Mouse (Mus musculus): ENCODE results near the gene Tbcel. TPM values are rescaled to one million over a fixed set of nuclear protein-coding genes. Genes with fewer than 3 reads are reported as not detected.

The Tbcel gene
- total and polyA plus RNA-seq, 3 experiments: 13.8 to 39.8 (median 20.4) TPM

DNA sequence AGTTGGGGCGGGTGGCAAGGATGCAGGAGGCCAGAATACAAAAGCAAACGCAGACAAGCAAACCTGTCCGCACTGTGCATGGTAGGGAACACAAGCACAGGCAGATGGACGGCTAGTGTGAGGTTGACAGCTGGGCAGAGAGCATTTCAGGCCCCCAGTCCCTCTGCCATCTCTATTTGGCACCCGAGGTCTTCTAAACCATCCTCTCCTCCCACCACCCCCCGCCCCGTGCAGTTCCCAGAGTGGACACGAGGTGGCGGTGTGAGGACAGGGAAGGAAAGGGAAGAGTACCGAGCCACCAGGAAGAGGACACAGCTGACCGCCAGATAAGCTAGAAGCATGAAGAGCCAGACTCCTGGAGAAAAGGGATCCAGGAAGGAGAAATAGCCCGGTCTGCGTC, 42.5 kb upstream of the Tbcel start:
- peak; percentile 6 for DNase-seq (ENCODE audit: low read depth, low spot score)
- H3K4me1 ChIP-seq (ENCODE audit: control insufficient read depth in 1 of 2, insufficient read depth in 2 of 2, low read length in 2 of 2): no peaks in the 10 kb centered on the region; a peak in 1 of 4 replicates
- H3K4me3 ChIP-seq (ENCODE audit: control insufficient read depth in 1 of 2, insufficient read depth in 1 of 2, low read depth in 2 of 2, low read length in 2 of 2): no peak overlapping the region
- no peaks in the 10 kb centered on the region for H3K36me3 ChIP-seq (ENCODE audit: control insufficient read depth in 1 of 2, insufficient read depth in 2 of 2, low read length in 2 of 2)
- TF ChIP-seq ZC3H11A (IDR thresholded peaks at IDR 0.05; ENCODE audit: low read depth, low read length): no peak
- TF ChIP-seq RAD21 (IDR thresholded peaks at IDR 0.05; ENCODE audit: low read depth, low read length): peak; percentile 36
- peak; percentile 54 for TF ChIP-seq SMC3 (IDR thresholded peaks at IDR 0.05; ENCODE audit: low read depth, low read length)
- TF ChIP-seq CTCF (IDR thresholded peaks at IDR 0.05 in 2 of 3, conservative IDR thresholded peaks at IDR 0.05 in 1 of 3; ENCODE audit: control insufficient read depth in 1 of 3, insufficient read depth in 1 of 3, low read depth in 2 of 3, low read length in 3 of 3, poor library complexity in 1 of 3, severe bottlenecking in 1 of 3): peak; percentile 32 to 75 (median 54); a peak in 5 of 6 replicates
- H3K27me3 ChIP-seq (ENCODE audit: control insufficient read depth in 1 of 2, insufficient read depth in 2 of 2, low read length in 2 of 2): no peaks in the 10 kb centered on the region
- no peaks in the 10 kb centered on the region for H3K79me2 ChIP-seq (ENCODE audit: control insufficient read depth, insufficient read depth, low read length, poor library complexity)
- H3K9me3 ChIP-seq (replicated peaks; ENCODE audit: insufficient read depth, low read length): no peaks in the 10 kb centered on the region
- no peak overlapping the region for H3K27ac ChIP-seq (ENCODE audit: control insufficient read depth, low read depth, low read length)
- H3K9ac ChIP-seq (ENCODE audit: control insufficient read depth, low read depth, low read length, poor library complexity, severe bottlenecking): no peak overlapping the region

DNA sequence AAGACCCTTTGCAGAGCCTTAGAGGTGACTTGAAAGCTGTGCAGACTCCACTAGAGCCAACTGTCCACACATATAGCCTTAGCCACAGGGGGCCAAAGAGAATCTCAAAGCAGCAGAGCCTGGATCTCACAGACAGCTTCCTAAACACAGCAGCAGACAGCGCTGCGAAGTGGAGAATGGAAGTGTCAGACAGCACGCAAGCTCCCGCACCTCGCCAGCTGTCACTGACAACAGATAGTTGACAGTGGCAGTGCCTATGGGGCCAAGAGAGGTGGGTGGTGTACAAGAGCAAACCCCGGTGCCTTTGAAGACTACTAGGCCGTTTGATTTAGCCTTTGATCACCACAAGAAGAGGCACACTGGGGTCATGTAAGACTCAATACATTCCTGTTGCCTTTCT, 41.4 kb upstream of the Tbcel start:
- Histone ChIP-seq H3K27ac (ENCODE audit: control insufficient read depth, low read depth, low read length) (no peak overlapping the region), H3K9ac (ENCODE audit: control insufficient read depth, low read depth, low read length, poor library complexity, severe bottlenecking) (no peak overlapping the region), H3K4me3 (ENCODE audit: control insufficient read depth in 1 of 2, insufficient read depth in 1 of 2, low read depth in 2 of 2, low read length in 2 of 2) (no peak overlapping the region), H3K9me3 (replicated peaks; ENCODE audit: insufficient read depth, low read length) (no peaks in the 10 kb centered on the region), H3K79me2 (ENCODE audit: control insufficient read depth, insufficient read depth, low read length, poor library complexity) (no peaks in the 10 kb centered on the region), H3K4me1 (ENCODE audit: control insufficient read depth in 1 of 2, insufficient read depth in 2 of 2, low read length in 2 of 2) (no peaks in the 10 kb centered on the region), H3K36me3 (ENCODE audit: control insufficient read depth in 1 of 2, insufficient read depth in 2 of 2, low read length in 2 of 2) (no peaks in the 10 kb centered on the region), H3K27me3 (ENCODE audit: control insufficient read depth in 1 of 2, insufficient read depth in 2 of 2, low read length in 2 of 2) (no peaks in the 10 kb centered on the region)
- no peak for DNase-seq (ENCODE audit: low read depth, low spot score)
- TF ChIP-seq CHD1 (IDR thresholded peaks at IDR 0.05; ENCODE audit: low read depth, low read length) (no peak), SMC3 (IDR thresholded peaks at IDR 0.05; ENCODE audit: low read depth, low read length) (no peak), ZC3H11A (IDR thresholded peaks at IDR 0.05; ENCODE audit: low read depth, low read length) (no peak), MYC (IDR thresholded peaks at IDR 0.05; ENCODE audit: low read depth, low read length) (no peak), ZMIZ1 (IDR thresholded peaks at IDR 0.05; ENCODE audit: low read depth, low read length) (no peak), EP300 (IDR thresholded peaks at IDR 0.05; ENCODE audit: low read depth in 1 of 2, low read length in 2 of 2) (no peak), TBP (IDR thresholded peaks at IDR 0.05; ENCODE audit: low read depth, low read length) (no peak), ETS1 (IDR thresholded peaks at IDR 0.05; ENCODE audit: low read depth, low read length) (no peak), USF1 (IDR thresholded peaks at IDR 0.05; ENCODE audit: low read depth, low read length) (no peak), UBTF (IDR thresholded peaks at IDR 0.05; ENCODE audit: borderline replicate concordance, insufficient read depth, low read depth, low read length) (no peak), POLR2AphosphoS5 (IDR thresholded peaks at IDR 0.05; ENCODE audit: borderline replicate concordance, low read depth, low read length) (no peak), TCF12 (IDR thresholded peaks at IDR 0.05; ENCODE audit: low read depth, low read length) (no peak), NELFE (IDR thresholded peaks at IDR 0.05; ENCODE audit: low read depth, low read length) (no peak), NRF1 (IDR thresholded peaks at IDR 0.05; ENCODE audit: insufficient read depth, low read depth, low read length, poor library complexity, severe bottlenecking) (no peak), TAL1 (IDR thresholded peaks at IDR 0.05; ENCODE audit: low read length) (no peak), SIN3A (IDR thresholded peaks at IDR 0.05; ENCODE audit: low read length) (no peak), CTCF (IDR thresholded peaks at IDR 0.05 in 2 of 3, conservative IDR thresholded peaks at IDR 0.05 in 1 of 3; ENCODE audit: control insufficient read depth in 1 of 3, insufficient read depth in 1 of 3, low read depth in 2 of 3, low read length in 3 of 3, poor library complexity in 1 of 3, severe bottlenecking in 1 of 3) (no peak), BHLHE40 (IDR thresholded peaks at IDR 0.05; ENCODE audit: borderline replicate concordance, low read depth, low read length) (no peak)

All from MEL (cell line).